Mouse (Mus musculus) heart, embryonic 11.5 days (tissue): ENCODE results near the gene Cacna2d4. TPM values are rescaled to one million over a fixed set of nuclear protein-coding genes. Genes with fewer than 3 reads are reported as not detected.

Source experiments
- ATAC-seq: fragments of 200-750 bp; cut with Nextera tagmentation; replicated peaks from 2 replicates; pipeline ENCODE4 v1.8.0; 2017; ENCODE audit warnings: moderate library complexity; ENCODE audit not compliant: insufficient number of reproducible peaks, low FRiP score, low TSS enrichment
- H3K27ac ChIP-seq: fragments of 300-500 bp; sonication (generic); 2 replicates; pipeline ENCODE4 v1.5.1; 2014; ENCODE audit warnings: mild to moderate bottlenecking, low read depth, low read length
- H3K27me3 ChIP-seq: fragments of 300-500 bp; sonication (generic); 2 replicates; pipeline ENCODE4 v1.6.1; 2014; ENCODE audit warnings: mild to moderate bottlenecking, low read length, mixed read lengths; ENCODE audit not compliant: control insufficient read depth, insufficient read depth
- H3K36me3 ChIP-seq: fragments of 300-500 bp; sonication (generic); 2 replicates; pipeline ENCODE4 v1.6.1; 2014; ENCODE audit warnings: mild to moderate bottlenecking, low read length, moderate library complexity, mixed read lengths; ENCODE audit not compliant: control insufficient read depth, insufficient read depth
- H3K4me1 ChIP-seq: fragments of 300-500 bp; sonication (generic); 2 replicates; pipeline ENCODE4 v1.6.1; 2014; ENCODE audit warnings: low read length; ENCODE audit not compliant: control insufficient read depth, insufficient read depth
- H3K4me2 ChIP-seq: fragments of 300-500 bp; sonication (generic); 2 replicates; pipeline ENCODE4 v1.6.1; 2014; ENCODE audit warnings: mild to moderate bottlenecking, moderate library complexity
- H3K4me3 ChIP-seq: fragments of 300-500 bp; sonication (generic); 2 replicates; pipeline ENCODE4 v1.5.1; 2014; ENCODE audit warnings: low read depth, low read length
- H3K9ac ChIP-seq: fragments of 300-500 bp; sonication (generic); 2 replicates; pipeline ENCODE4 v1.6.1; 2014; ENCODE audit warnings: mild to moderate bottlenecking, low read depth, low read length, moderate library complexity
- H3K9me3 ChIP-seq: fragments of 300-500 bp; sonication (generic); replicated peaks from 2 replicates; pipeline ENCODE4 v1.6.1; 2016; ENCODE audit warnings: low read length; ENCODE audit not compliant: control insufficient read depth
- WGBS: fragments of 180-500 bp; shearing (Covaris S2); extraction: QIAGEN DNeasy Blood & Tissue Kit; methylation state at CpG from one replicate; pipeline ENCODE4 v1.1.7; 2014; ENCODE audit not compliant: insufficient replicate concordance; 5-methylcytosine and 5-hydroxymethylcytosine counted together
- polyA plus RNA-seq: library from polyadenylated mRNA; unstranded; fragments of >200 nt; fragmentation: Nextera tagmentation; extraction: Ambion mirVana; gene quantifications from 2 replicates; pipeline ENCODE4 v1.2.1, GENCODE M21; 2014

Cacna2d4 gene
- not detected in 2 replicates for polyA plus RNA-seq

- 29% methylated on average over 1 of the region's 1 CpGs for WGBS
Measured at GRCm38 (mm10) chr6:119236241-119236640, at the start of gene Cacna2d4. Cacna2d4 (plus strand) TSS chr6:119236526.

GRCm38 (mm10) chr6:119186658-119187057 is 49.7 kb upstream of the Cacna2d4 start:
- 0 out of 2 replicates have a peak, but pooled peaks cover 3% of the 10 kb centered on the region for H3K36me3 ChIP-seq
- H3K4me2 ChIP-seq = no peak overlapping the region
- no peak overlapping the region for H3K27ac ChIP-seq
- no peak overlapping the region for H3K4me3 ChIP-seq
- ATAC-seq = no peak
- H3K27me3 ChIP-seq = no peaks in the 10 kb centered on the region
- peaks cover 39% of the 10 kb centered on the region for H3K4me1 ChIP-seq
- WGBS = 61% methylated on average over 8 of the region's 8 CpGs
- H3K9me3 ChIP-seq = no peaks in the 10 kb centered on the region
- H3K9ac ChIP-seq = no peak overlapping the region

More at GRCm38 (mm10) chr6:119236241-119236640, at the start of gene Cacna2d4:
- no peaks in the 10 kb centered on the region for H3K36me3 ChIP-seq
- no peak within 1 kb of the TSS for H3K4me2 ChIP-seq
- H3K27ac ChIP-seq = no peak within 1 kb of the TSS
- no peaks in the 10 kb centered on the region for H3K9me3 ChIP-seq
- H3K4me3 ChIP-seq = no peak within 1 kb of the TSS
- peaks cover 6% of the 10 kb centered on the region; the same call in 1 of the 2 replicates for H3K27me3 ChIP-seq
- H3K4me1 ChIP-seq = no peaks in the 10 kb centered on the region
- ATAC-seq = no peak
- H3K9ac ChIP-seq = no peak within 1 kb of the TSS

- no peak overlapping the region for H3K4me2 ChIP-seq
- H3K27me3 ChIP-seq = no peaks in the 10 kb centered on the region
- H3K36me3 ChIP-seq = 0 out of 2 replicates have a peak, but pooled peaks cover 3% of the 10 kb centered on the region
- no peak overlapping the region for H3K27ac ChIP-seq
- peaks cover 43% of the 10 kb centered on the region for H3K4me1 ChIP-seq
- H3K4me3 ChIP-seq = no peak overlapping the region
- no peak for ATAC-seq
- no peak overlapping the region for H3K9ac ChIP-seq
- WGBS = 49% methylated on average over 6 of the region's 6 CpGs
- no peaks in the 10 kb centered on the region for H3K9me3 ChIP-seq
Measured at GRCm38 (mm10) chr6:119187631-119188030, 48.7 kb upstream of the Cacna2d4 start.

- Histone ChIP-seq H3K36me3 (0 out of 2 replicates have a peak, but pooled peaks cover 3% of the 10 kb centered on the region), H3K27ac (no peak overlapping the region)
- WGBS = 75% methylated on average over 4 of the region's 4 CpGs
Measured at GRCm38 (mm10) chr6:119191478-119191877, 44.8 kb upstream of the Cacna2d4 start.

GRCm38 (mm10) chr6:119193571-119194154 is 42.7 kb upstream of the Cacna2d4 start:
- Histone ChIP-seq H3K4me3 (peak overlapping the region; percentile 64), H3K4me2 (peak overlapping the region; percentile 69)
- WGBS = 20% methylated on average over 15 of the region's 15 CpGs

More at GRCm38 (mm10) chr6:119191478-119191877, 44.8 kb upstream of the Cacna2d4 start:
- H3K27me3 ChIP-seq = no peaks in the 10 kb centered on the region
- H3K9me3 ChIP-seq = no peaks in the 10 kb centered on the region
- no peak for ATAC-seq
- no peak overlapping the region for H3K9ac ChIP-seq
- H3K4me1 ChIP-seq = peaks cover 36% of the 10 kb centered on the region
- peak overlapping the region; percentile 69 for H3K4me2 ChIP-seq
- no peak overlapping the region for H3K4me3 ChIP-seq

GRCm38 (mm10) chr6:119194161-119194560 is 42.2 kb upstream of the Cacna2d4 start:
- Histone ChIP-seq H3K4me1 (peaks cover 51% of the 10 kb centered on the region), H3K27me3 (no peaks in the 10 kb centered on the region), H3K9me3 (no peaks in the 10 kb centered on the region), H3K4me3 (peak overlapping the region; percentile 64), H3K4me2 (peak overlapping the region; percentile 69), H3K9ac (peak overlapping the region; percentile 86), H3K36me3 (0 out of 2 replicates have a peak, but pooled peaks cover 3% of the 10 kb centered on the region), H3K27ac (peak overlapping the region; percentile 97)
- WGBS = 46% methylated on average over 9 of the region's 9 CpGs
- ATAC-seq = no peak

More at GRCm38 (mm10) chr6:119193571-119194154, 42.7 kb upstream of the Cacna2d4 start:
- no peaks in the 10 kb centered on the region for H3K9me3 ChIP-seq
- H3K27me3 ChIP-seq = no peaks in the 10 kb centered on the region
- peak overlapping the region; percentile 97 for H3K27ac ChIP-seq
- no peak for ATAC-seq
- H3K4me1 ChIP-seq = peaks cover 51% of the 10 kb centered on the region
- H3K36me3 ChIP-seq = 0 out of 2 replicates have a peak, but pooled peaks cover 3% of the 10 kb centered on the region
- peak overlapping the region; percentile 86 for H3K9ac ChIP-seq

- no peaks in the 10 kb centered on the region for H3K27me3 ChIP-seq
- peak overlapping the region; percentile 97 for H3K27ac ChIP-seq
- WGBS = 45% methylated on average over 7 of the region's 7 CpGs
- H3K9me3 ChIP-seq = no peaks in the 10 kb centered on the region
- H3K4me3 ChIP-seq = peak overlapping the region; percentile 64
- ATAC-seq = no peak
- H3K36me3 ChIP-seq = 0 out of 2 replicates have a peak, but pooled peaks cover 3% of the 10 kb centered on the region
- peaks cover 51% of the 10 kb centered on the region for H3K4me1 ChIP-seq
- peak overlapping the region; percentile 86 for H3K9ac ChIP-seq
- H3K4me2 ChIP-seq = peak overlapping the region; percentile 69
Measured at GRCm38 (mm10) chr6:119194601-119195000, 41.7 kb upstream of the Cacna2d4 start.

GRCm38 (mm10) chr6:119196382-119197305 is 39.7 kb upstream of the Cacna2d4 start, which contains the start of gene Cacna1c:
Cacna1c (minus strand) TSS chr6:119196418.
- Histone ChIP-seq H3K4me3 (peak within 1 kb of the TSS; percentile 64), H3K27me3 (no peaks in the 10 kb centered on the region), H3K4me2 (peak within 1 kb of the TSS; percentile 69), H3K36me3 (no peaks in the 10 kb centered on the region), H3K4me1 (peaks cover 55% of the 10 kb centered on the region), H3K9me3 (no peaks in the 10 kb centered on the region), H3K27ac (peak within 1 kb of the TSS; percentile 97), H3K9ac (peak within 1 kb of the TSS; percentile 86)
- WGBS = 21% methylated on average over 17 of the region's 17 CpGs
- peak; percentile 89 for ATAC-seq
